Mouse (Mus musculus) myocyte (in vitro differentiated cells): Measurements from ENCODE around the gene Med6.

Experiments used
- E2F4 ChIP-seq: IDR thresholded peaks from one replicate; pipeline ENCODE4 v1.6.1; 2011; ENCODE audit warnings: mild to moderate bottlenecking, control low read depth, moderate library complexity; ENCODE audit not compliant: insufficient read depth
- MAX ChIP-seq: IDR thresholded peaks from one replicate; pipeline ENCODE4 v1.6.1; 2011; ENCODE audit warnings: low read depth, mild to moderate bottlenecking, control low read depth
- MYOG ChIP-seq, 3 experiments: IDR thresholded peaks; one replicate each; pipeline ENCODE4 v1.6.1; 2011; ENCODE audit warnings: control low read depth in 2 of 3, low read depth in 2 of 3, mild to moderate bottlenecking in 2 of 3; ENCODE audit not compliant: insufficient read length in 2 of 3, control insufficient read depth in 1 of 3, insufficient read depth in 1 of 3
- POLR2A ChIP-seq: IDR thresholded peaks from one replicate; pipeline ENCODE4 v1.6.1; 2011; ENCODE audit warnings: low read depth, mild to moderate bottlenecking, control low read depth, moderate library complexity; ENCODE audit not compliant: insufficient read length
- POLR2AphosphoS2 ChIP-seq: IDR thresholded peaks from one replicate; pipeline ENCODE4 v1.6.1; 2011; ENCODE audit warnings: low read depth, control low read depth; ENCODE audit not compliant: insufficient read length
- SRF ChIP-seq: IDR thresholded peaks from one replicate; pipeline ENCODE4 v1.6.1; 2011; ENCODE audit warnings: low read depth; ENCODE audit not compliant: control insufficient read depth, insufficient read length
- TCF3 ChIP-seq: IDR thresholded peaks from one replicate; pipeline ENCODE4 v1.6.1; 2011; ENCODE audit warnings: low read depth, control low read depth; ENCODE audit not compliant: insufficient read length
- USF1 ChIP-seq: IDR thresholded peaks from one replicate; pipeline ENCODE4 v1.6.1; 2011; ENCODE audit warnings: low read depth, mild to moderate bottlenecking, control low read depth, moderate library complexity

DNA sequence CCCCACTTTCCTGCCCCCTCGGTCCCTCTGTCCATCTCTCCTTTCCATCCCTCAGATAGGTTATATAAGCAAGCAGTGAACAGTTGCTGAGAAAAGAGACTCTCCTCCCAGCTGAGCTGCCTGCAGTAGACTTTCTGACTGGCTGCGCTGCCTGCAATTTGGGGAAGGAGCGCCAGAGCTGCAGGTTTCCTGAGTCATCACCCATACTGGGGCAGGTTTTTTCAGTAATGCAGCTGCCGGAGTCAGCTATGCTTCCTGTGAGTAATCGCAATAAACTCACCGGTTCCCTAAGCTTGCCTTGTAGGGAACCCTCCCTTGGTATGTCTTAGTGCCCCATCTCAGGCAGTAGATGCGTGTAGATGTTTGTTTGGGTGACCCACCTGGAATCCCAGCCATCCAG is 22.2 kb upstream of the Med6 start:
- TF ChIP-seq POLR2A (no peak), USF1 (no peak), TCF3 (no peak), E2F4 (no peak), MAX (no peak), POLR2AphosphoS2 (no peak), MYOG (IDR thresholded peaks at IDR 0.05; ENCODE audit: control insufficient read depth in 1 of 3, insufficient read depth in 1 of 3, insufficient read length in 2 of 3, low read depth in 2 of 3) (no peak), SRF (no peak)
